Mouse (Mus musculus) CD8-positive naive resting alpha-beta T cell, adult 2 months (primary cell): ENCODE measurements around the gene Prkaa2.
"Not testable (repeated sequence)": the region's sequence is repeated elsewhere in the genome, so short reads cannot be mapped to it uniquely, and the experiment has no call there.

Experiments used
- DNase-seq, 2 experiments: peaks; one replicate each; pipeline ENCODE4 v3.0.0; 2022; ENCODE audit warnings: low read depth in 2 of 2, low spot score in 2 of 2

The Prkaa2 gene

DNA sequence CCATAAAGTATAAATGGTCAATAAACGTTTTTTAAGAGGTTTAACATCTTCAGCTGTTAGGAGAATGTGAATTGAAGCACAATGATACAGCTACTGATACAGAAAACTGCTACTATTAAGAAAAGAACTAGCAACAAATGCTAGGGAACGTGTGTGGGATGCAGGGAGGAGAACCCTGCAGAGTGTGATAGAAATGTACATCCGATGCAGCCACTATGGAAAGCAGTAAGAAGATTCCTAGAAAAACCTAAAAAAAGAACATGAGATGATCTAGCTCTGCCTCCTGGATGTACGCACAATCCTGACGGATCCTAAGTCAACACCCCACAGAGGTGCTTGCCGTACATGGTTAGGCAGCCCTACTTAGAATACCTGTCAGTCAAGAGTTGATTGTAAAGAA is 82.4 kb downstream of the Prkaa2 start:
- DNase-seq, result no peak

- DNase-seq, result no peak
These were observed 93.6 kb downstream of the Prkaa2 start for GRCm38 (mm10) chr4:105016006-105016613.

GRCm38 (mm10) chr4:105015496-105015895 is 94.2 kb downstream of the Prkaa2 start:
- DNase-seq, result no peak

DNA sequence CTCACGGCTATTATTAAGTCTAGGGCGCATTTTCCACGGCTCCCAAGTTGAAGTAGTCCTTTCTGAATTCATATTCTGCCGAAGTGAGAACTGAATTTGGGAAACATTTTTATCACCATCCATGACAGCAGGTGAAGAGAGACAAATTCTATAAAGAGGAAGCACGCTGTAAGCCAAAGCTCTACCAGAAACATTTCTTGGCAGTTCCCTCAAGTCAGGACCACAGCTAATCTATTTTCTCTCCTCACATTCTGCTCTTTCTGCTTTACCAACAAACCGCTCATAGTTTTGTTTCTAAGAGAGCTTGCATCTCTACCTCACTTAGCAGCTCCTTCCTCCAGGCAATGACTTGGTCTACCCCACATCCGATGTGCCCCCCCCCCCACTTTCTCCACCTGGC is 96.0 kb downstream of the Prkaa2 start:
- no peak for DNase-seq

- no peak for DNase-seq
These were observed 102.2 kb downstream of the Prkaa2 start for GRCm38 (mm10) chr4:105007360-105008018.

GRCm38 (mm10) chr4:105004649-105005048 is 105.0 kb downstream of the Prkaa2 start:
- not testable (repeated sequence) for DNase-seq

- DNase-seq, result no peak
These were observed 105.6 kb downstream of the Prkaa2 start for GRCm38 (mm10) chr4:105004135-105004534.

DNA sequence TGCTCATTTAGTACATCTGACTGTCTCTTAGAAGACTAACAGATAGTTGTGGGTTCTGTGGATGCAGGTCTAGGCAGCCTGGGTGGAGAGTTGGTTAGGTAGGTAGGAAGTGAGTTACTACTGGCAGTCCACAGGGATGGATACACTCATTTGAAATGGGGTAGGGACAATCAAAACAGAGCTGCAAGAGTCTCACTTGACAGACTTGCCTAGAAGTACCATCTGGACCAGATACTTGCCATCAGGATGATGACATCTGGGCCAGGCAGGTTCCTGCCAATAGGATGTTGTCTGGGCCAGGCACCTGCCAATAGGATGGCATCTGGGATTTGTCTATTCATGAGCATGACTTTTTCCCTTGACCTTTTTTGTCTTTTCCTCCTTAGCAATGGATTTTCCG is 108.0 kb downstream of the Prkaa2 start:
- no peak for DNase-seq

GRCm38 (mm10) chr4:104999702-105000101 is 110.0 kb downstream of the Prkaa2 start:
- DNase-seq, result no peak

DNA sequence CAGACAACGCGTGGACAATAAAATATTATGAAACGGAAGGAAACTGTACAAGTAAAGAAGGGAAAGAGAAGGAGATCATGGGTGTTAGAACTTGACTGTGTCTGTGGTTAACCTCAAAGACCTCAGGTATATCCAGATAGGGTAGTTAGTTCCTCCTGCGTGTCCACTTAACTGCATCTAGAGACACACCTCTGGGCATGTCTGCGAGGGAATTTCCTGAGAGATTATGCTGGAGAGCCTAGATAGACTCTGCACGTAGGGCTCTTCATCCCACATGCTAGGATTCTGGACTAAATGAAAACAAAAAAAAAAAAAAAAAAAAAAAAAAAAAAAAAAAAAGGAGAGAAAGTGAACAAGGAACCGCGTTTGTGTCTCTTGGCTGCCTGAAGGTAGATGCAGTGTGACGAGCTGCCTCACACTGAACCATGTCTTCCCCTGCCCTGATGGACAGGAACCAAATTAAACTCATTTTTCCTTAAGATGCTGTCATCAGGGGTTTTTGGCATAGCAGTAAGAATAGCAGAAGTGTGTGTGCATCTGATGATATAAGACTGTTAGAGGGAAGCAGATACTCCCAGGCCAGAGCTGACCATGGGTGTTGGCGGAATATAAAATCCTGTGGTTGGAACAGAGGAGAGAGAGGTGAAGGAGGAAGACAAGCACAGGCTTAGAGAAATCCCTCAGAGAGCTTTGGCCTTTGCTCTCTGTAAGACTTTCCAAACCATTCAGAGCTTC is 116.4 kb downstream of the Prkaa2 start:
- DNase-seq, result no peak

- DNase-seq, result no peak
These were observed 117.4 kb downstream of the Prkaa2 start for GRCm38 (mm10) chr4:104992271-104992670.

- no peak for DNase-seq
These were observed 119.0 kb downstream of the Prkaa2 start for GRCm38 (mm10) chr4:104990686-104991085.

DNA sequence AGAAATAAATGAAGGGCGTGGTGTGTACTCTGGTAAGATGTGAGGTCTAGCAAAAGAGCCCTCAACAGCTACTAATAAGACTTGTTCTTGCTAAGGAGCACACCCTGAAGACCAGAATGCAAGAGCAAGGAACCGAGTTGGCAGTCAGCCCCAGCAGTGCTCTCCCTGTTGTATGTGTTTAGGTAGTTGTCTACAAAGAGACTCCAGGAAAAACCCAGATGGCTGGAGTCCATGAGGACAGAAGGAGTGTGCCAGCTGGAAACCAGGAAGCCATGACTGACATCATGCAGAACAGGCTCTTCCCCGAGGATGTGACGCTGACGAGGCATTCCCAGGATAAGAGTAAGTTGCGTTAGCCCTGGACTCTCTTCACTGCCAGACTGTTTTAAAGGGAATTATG is 119.7 kb downstream of the Prkaa2 start:
- DNase-seq, result no peak

DNA sequence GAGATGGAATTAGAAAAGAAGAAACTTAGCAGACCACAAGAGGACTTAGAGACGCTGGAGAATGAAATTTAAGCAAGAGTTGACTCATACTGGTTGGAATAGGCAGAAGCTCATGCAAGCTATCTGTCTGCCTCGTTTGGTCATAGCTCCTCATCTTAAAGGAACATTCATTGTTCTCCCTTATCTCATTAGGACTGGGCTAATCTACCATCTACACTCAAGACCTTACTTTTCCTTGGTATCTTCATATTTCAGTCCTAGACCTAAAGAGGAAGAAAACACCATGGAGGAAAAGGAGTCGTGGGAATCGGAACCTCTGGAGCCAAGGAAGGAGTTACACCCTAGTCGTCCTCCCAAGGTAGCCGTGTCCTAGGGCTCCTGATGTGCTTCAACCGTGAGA is 121.0 kb downstream of the Prkaa2 start:
- no peak for DNase-seq

DNA sequence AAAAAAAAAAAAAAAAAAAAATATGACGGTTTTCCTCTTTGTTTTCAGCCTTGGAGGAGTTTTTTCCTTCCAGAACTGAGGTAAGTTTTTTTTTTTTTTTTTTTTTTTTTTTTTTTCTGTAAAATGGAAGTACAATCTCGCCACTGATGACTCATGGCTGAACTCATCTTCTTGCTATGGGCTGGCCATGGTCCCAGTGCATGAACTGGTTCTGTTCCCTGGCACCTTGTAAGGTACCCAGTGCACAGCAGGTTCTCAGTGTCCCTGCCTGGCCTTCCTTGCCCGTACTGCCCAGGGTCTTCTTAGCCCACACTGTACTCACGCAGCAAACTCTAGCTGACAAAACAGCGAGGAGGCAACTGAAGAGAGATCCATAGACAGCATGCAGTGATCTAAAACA is 121.6 kb downstream of the Prkaa2 start:
- DNase-seq, result no peak

DNA sequence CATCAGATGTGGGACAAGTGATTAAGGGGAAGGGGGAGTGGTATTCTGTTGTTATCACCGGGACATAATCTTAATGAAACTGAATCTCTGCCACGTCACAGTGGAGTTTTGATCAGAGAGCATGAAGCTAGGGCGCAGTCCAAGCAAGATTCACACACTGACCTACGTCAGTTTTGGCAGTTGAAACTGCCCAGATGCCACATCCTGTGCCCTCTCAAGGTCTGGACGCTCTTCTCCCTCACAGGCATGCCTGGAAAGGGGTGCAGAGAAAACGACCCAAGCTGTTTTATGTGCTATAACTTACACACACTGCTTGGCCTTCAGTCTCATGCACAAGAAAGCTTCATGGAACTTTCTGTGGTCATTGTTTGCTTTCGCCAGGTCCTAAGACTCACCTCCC is 122.1 kb downstream of the Prkaa2 start:
- no peak for DNase-seq

DNA sequence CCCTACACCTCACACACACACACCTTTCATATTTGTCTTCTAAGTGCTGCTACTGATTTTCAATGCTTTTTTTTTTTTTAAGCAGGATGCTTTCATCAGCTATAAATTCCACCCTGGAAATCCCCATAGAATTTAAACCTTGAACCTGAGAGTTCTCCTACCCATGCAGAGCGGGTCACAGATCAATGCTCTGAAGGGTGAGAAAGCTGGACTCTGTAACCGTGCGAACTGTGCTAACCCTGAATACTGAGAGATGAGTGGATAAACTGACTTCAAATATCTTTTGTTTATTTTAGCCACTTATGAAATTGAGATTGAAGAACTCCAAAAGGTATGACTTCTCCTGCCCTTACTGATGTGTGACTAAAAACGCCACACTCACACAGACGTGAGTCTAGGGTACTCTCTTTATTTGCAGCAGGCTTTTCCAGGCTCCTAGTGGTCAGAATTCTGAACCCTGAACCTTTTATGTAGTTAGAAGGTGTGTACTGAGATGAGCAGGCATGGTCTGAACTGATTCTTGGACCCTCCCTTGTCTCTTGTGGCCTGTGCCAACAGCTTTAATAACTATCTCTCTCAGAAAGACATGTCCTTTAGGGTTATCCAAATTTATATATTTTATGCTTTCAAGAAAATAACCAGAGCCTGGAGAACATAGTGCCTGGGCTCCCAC is 123.6 kb downstream of the Prkaa2 start:
- no peak for DNase-seq
